Mouse (Mus musculus): Measurements from ENCODE around the gene Asic2.

Asic2 gene

DNA sequence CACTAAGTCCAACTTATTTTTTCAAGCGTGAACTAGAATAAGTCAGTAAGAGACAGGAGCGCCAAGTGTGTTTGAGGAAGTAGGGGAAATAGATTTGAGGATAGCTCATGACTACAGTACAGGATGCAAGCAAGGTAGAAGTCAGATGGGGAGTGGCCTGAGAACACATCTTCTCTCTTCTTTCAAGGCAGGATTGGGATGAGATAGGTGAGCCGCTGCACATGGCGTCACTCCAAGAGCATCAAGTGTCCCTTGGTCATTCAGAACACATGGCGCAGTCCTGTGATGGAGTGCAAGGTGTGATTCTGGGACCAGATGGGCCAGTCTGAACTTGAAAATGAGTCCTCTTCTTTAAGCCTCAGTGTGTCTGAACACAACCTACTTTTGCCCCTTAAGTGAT, 366.5 kb downstream of the Asic2 start:
- no peak for DNase-seq (ENCODE audit: low spot score)

DNA sequence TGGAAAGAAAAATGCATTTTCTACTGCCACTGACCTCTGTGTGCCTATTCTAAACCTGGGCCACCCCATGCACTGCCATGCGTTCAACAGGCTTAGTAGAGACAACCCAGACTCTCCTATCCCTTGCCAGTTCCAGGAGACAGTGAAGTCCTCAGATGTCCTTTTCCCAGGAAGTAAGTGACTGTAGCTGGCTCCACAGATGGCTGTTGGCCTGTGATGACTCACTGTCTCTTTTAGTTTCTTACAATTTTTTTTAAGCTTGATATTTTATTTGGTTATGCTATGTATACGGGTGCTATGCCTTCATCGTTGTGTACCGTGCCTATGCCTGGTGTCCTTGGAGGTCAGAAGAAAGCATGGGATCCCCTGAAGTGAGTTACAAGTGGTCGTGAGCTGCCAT, 370.7 kb downstream of the Asic2 start:
- no peak for DNase-seq (ENCODE audit: low spot score)

DNA sequence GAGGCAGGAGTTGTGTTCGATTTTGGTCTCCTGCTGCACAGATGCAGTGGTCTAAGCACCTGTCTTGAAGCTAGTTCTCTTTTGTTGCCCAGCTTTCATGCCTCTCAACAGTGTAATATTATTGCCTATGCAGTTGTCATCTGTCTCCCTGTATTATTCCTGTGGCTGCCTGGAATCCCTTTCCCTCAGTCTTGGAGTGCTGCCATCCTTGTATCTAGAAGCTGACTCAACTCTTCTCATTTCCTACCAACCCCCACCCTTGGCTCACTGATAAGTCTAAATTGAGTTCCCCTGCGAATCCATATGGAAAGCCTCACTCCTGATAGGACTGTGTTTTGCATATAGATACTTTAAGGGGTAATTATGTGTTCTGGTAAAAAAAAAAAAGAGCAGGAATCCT, 373.0 kb downstream of the Asic2 start:
- DNase-seq (ENCODE audit: low spot score): no peak

DNA sequence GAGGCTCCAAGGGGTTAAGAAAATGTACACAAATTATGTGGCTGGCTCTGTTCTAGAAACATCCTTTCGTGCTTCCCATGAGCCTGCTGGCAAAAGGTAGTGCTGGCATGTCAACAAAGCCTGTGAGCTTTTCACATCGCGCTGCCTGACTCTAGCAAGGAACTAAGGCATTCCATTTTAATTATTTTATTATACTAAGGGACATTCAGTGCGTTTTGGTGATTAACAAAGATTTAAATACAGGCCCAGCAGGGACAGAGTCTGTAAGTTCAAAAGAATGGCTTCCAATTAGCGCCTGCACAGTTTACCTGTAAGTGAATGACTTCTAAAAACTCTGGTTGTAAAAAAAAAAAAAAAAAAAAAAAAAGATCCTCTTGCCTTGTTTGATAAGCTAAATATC, 375.5 kb downstream of the Asic2 start:
- DNase-seq (ENCODE audit: low spot score): no peak

DNA sequence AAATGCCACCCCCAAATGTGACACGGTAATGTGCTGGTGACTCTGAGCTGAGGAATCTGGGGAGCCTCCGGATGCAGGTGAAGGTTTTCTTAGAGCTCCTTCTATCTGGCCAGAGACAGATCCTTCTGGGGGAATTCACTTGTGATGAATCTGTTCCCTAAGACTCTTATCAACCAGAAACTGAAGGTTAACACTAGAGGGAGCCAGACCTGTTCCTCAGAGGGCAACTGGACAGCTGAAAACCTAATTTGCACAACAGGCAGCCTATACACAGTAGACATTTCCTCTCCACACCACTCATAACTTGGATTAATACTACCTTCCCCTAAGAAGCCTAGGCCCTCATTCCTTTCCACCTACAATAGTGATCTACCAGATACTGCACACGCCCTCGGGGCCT, 377.3 kb downstream of the Asic2 start:
- no peak for DNase-seq (ENCODE audit: low spot score)

DNA sequence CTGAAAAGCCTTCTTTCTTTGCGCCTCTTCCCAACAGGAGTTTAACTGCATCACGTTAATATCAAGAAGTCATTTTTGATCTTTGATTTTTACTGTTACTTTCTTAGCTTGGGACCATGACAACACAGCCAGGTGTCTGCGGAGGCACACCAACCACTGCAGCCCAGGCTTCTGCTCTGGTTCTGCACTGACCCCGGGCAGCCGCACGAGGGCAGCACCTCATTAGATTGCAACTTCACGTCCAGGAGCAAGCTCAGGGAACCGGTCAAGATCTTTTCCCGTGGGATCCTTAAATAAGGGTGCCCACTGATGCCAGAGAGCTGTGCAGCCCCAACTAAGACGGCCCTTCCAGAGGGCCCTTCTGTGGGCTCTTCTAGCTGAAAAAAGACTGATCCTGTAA, 379.6 kb downstream of the Asic2 start:
- peak; percentile 37 for DNase-seq (ENCODE audit: low spot score)

DNA sequence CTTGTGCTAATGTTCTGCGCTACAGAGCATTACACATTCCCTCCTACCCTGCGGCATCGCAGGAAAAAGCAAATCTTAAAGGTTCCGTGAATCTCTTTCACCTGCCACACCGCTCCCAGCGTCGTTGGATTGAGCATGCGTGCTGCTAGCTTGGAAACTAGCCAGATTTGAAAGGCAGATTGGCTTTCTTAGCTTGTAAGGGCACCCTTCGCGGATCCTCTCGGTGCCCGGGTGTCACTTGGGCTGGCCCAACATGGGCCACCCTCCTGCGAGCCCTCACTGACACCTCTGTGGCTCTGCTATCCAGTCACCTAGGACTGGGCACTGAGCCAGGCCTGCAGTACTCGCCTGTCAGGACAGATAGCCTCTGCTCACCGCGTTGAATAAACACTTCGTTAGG, 380.3 kb downstream of the Asic2 start:
- DNase-seq (ENCODE audit: low spot score): no peak

DNA sequence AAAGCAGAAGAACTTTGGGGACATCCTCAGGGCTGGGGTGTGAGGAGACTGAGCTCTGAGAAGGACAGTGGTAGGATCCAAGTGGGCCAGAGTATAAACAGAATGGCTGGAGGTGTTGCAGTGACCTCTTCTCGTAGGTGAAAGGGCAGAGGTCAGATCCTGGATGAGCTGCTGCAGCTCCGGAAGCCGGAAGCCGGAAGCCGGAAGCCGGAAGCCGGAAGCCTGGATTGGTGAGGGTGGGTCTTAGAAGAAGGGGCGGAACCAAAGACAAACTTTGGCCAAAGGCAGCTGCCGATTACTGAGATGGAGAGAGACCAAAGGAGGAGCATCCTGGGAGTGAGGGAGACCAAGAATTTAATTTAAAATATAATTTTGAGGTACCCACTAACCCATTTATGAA, 381.1 kb downstream of the Asic2 start:
- no peak for DNase-seq (ENCODE audit: low spot score)

DNA sequence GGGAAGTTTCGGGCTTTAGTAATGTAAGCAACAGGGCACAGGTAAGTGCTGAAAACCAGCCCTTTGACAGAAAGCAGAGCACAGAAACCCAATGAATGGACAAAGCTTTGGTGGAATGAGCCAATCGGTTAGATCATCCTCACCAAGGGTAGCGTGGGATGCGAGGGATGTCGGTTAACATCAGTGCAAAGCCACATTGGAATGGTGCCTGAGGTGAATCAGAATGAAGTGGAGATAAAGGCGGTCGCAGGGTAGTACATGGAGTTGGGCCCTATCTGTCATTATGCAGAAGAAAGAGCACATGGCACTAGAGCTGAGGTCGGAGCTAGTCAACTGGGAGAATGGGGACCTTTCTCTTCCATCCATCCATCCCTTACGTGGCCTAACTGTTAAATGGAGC, 383.8 kb downstream of the Asic2 start:
- DNase-seq (ENCODE audit: low spot score): no peak

DNA sequence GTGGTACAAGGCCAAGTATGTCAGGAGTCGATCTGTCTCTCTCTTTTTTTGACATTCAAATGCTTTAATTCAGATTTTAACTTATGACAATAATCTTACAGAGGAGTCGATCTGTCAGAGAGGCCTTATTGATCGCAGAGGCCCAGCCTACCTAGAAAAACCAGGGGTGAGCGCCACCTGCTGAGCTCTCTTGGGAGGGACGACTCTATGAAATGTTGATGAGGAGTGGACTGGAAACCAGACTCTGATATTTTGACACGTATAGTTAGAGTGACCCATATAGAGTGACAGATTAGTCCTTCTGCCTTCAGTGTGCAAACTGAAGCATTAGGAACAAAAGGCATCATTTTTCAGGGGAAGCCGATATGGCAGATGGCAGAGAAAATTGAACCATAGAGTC, 385.1 kb downstream of the Asic2 start:
- no peak for DNase-seq (ENCODE audit: low spot score)

DNA sequence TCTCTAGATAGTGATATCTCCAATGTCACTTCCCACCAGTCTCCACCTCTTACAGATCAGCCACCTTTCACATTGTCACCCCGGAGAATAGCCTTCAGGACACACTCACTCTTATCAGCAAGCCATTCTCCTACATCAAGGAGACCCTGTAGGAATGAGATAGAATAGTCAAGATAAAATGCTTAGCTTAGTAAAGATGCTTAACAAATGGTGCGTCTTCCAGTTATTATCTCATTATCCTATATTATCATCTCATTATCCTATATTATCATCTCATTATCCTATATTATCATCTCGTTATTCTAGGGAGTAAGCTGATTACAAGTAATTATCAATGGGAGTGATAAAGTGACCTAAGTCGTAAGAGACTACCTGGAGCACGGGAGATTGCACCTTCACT, 386.1 kb downstream of the Asic2 start:
- no peak for DNase-seq (ENCODE audit: low spot score)

DNA sequence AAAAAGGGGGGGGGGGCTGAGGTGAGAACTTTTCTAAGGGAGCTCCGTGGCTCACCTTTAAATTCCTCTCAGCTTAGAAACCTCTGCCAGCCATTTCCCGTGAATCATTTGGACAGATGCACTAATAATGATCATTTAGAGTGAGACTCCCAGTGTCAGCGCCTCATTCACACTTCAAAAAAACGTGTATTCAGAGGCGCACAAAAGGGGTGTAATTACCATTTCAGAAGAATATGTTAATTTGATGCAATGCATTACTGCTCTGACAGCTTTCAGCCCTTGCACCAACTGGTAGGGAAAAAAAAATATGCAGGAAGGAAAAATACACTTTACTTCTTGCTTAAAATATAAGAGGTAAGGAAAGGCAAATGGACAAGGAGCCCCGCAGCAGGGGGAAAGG, 388.5 kb downstream of the Asic2 start:
- no peak for DNase-seq (ENCODE audit: low spot score)

DNA sequence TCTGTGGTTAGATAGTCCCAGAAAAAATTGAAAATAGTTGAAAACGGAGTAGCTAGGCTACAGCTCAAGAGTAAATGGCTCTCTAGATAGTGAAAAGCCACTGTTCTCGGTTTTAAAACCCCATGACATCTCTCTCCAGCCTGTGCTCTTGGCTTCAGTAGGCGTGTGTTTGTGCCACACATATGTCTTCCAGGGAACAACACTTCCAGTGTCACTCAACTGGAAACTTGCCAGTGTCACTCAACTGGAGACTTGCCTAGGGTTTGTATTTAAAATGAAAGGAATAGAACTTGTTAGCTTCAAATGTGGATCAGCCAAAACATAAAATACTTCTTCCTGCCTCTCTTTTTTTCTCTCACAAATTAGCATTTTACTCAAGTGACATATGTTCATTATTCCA, 397.9 kb downstream of the Asic2 start:
- DNase-seq (ENCODE audit: low spot score): no peak

DNA sequence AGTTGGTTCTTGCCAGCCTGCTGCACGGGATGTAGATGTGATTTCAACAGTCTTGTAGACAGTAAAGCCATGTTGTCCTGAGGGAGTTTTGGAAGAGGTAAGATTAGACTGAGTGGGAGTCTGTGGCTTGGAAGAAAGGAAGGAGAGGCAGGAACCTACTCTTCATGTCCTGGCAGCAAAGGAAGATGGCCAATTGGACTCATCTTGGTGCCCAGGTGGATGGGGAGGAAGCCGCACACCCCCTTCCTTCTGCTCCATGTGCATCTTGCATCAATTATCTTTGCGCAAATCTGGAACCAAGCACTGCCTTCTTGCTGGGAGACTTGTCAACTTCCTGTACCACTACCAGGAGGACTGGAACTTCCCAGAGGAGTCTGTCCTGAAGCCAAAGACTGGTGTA, 403.4 kb downstream of the Asic2 start:
- no peak for DNase-seq (ENCODE audit: low spot score)

DNA sequence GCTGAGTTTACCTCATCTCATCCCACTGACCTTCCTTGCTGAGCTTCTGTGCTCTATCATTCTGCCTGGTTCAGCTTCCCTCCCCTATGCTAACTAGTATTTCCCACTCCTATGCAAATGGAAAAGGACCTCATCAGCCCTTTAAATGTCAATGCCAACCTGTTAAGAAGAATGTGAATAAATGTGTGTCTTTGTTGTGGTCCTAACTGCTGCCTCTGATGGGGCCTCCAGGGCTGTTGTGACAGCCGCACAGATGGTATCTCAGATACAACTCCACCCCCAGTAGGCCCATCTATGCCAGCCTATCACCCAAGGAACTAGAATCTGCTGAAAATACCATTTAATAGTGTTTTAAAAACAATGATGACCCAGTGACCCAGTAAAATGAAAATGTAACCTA, 407.9 kb downstream of the Asic2 start:
- no peak for DNase-seq (ENCODE audit: low spot score)

DNA sequence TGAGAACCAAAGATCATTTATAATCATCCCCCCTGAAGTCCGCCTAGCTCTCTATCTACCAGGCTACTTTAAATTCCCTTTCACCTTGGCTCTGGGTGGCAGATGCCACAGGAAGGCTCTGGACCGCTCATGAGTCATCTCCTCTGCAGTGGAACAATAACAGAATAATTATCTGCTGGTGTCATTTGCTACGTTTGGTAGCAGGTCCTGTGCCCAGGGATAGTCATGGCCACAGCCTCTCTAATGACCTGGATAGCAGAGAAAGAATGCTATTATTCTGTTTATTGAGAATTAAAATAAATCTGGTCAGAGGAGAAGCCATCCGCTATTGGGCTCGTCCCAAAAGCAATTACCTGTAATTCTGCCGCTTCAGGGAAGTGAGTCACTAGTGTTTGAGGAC, 425.1 kb downstream of the Asic2 start:
- DNase-seq (ENCODE audit: low spot score): no peak

DNA sequence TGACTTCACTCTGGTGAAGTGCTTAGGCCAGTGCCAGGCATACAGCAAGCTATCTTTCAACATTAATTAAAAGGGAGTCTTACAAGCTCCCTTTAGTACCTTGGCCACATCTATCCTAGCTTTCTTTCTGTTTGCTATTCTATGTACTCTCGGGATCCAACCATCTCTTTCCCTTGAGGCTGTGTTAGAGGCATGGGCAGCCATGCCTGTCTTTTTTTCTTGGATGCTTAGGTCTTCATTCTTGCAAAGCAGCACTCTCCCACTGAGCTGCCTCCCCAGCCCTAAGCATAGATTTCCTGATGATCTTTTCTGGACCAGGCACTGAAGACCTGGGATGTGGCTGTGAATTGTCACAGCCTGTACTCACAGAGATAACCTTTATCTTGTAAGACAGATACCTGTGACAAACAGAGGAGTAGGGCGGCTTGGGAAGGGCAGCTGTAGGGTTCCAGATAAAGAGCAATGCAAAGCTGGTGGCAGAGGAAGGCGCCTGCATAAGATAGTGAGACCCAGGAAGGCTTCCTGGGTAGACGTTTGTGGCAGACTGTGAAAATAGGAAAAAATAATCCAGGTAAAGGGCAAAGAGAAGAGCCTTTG, 433.0 kb downstream of the Asic2 start:
- no peak for DNase-seq (ENCODE audit: low spot score)

DNA sequence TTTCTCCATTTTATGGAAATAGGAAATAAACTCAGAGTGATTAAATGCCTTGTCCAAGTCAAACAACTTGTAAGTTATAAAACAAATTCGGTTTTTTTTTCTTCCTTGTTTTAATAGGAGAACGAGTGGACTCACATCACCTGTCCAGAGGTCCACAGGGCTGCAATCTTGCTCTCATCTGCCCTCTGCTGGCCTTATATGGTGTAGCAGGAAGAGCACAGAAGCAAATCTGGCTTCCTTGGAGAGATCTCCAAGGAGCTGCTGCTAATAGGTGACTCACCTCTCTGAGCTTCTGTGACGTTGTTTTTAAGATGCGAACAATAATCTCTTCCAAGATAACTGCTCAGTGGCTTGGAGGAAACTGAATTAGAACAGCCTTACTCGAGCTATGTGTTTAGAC, 433.6 kb downstream of the Asic2 start:
- peak; percentile 18 for DNase-seq (ENCODE audit: low spot score)

DNA sequence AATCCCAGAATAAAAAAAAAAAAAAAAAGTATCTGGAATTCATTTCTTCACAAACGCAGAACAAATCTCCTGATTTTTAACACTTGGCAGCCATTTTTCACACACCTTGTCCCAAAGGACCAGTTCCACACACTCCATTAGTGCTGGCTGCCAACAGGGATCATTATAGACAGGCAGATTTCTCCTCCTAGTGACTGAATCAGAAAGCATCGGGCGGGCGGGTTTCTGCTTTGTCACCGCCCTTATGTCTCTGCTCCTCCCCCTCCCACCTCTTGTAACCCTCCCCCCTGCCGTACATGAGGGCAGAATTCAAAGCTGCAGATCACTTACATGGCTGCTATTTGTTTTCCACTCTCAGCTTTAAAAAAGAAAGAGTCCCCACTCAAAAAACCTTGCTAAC, 436.4 kb downstream of the Asic2 start:
- no peak for DNase-seq (ENCODE audit: low spot score)

DNA sequence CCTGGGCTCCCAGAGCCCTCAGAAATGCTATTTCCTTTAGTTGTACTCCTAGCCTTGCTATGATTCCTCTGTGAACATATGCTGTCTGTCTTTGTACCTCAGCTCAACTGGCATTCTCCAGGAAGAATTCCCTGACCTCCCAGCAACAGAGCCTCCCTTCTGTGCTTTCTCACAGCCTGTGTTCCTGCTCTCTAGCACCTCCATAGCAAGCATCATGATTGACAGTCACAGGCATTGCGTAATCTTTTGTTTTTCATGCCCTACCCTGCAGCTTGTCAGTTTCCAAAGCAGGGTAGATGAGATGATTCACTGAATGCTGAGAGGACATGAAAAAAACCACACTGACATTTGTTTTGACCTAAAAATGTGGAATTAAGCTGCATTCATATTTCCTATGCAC, 445.3 kb downstream of the Asic2 start:
- no peak for DNase-seq (ENCODE audit: low spot score)

DNA sequence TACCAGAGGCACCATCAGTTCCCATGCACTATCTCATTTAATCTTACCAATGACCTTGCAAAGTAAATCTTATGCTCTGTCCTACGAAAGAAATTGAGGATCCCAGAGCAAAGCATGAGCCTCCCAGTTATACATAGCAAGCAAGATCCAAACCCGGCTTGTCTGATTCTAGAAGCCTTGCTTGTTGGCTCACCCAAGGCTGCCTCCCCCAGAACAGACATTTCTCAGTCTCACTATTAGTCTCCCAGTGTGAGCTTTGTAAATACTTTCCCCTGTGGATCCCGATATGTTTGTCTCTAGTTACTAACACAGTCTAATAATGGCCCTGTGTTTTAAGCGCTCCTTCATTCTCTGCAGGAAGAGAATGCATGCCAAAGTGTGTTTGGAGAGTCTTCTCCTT, 446.4 kb downstream of the Asic2 start:
- DNase-seq (ENCODE audit: low spot score): no peak

DNA sequence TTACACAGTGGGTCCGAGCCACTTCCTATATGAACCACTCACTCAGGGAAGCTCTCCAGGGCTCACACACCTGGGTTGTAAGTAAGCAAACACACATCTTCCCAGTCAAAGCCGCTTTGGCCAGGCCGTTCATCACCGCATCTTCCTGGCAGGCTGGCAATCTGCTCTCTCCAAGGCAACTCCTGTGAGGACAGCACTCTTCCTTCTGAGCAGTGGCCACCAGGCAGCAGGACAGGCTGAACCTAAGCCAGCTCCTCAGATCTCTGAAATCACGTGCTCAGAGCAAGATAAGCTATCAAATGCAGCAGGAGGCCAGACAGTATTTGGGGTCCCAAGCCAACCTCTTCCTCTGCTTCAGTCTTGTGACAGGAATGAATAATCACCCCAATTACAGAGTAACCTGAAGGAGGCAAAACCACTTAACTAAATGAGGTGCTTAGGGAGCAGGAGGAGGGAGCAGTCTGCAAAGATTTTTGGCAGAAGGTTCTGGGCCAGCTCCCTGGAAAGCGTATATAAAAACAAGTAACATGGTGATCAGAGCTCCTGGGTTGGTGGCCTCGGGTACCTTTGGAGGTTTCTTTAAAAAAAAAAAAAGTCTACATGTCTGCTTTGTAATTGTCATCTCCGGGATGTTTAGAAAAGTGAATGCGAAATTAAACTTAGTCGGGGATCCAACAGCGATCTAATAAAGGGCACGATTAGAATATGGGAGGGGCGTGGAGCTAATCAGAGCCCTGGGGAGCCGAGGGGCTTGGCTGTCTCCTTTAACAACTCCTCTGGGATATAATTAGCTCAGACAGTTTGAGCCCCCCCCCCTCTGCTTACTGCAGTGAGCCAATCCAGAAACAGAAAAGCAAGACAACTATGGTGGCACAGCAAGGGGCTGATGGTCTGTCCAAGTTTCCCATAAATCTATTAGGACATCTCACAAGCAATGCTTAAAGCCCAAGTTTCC, 450.0 kb downstream of the Asic2 start:
- no peak for DNase-seq (ENCODE audit: low spot score)

DNA sequence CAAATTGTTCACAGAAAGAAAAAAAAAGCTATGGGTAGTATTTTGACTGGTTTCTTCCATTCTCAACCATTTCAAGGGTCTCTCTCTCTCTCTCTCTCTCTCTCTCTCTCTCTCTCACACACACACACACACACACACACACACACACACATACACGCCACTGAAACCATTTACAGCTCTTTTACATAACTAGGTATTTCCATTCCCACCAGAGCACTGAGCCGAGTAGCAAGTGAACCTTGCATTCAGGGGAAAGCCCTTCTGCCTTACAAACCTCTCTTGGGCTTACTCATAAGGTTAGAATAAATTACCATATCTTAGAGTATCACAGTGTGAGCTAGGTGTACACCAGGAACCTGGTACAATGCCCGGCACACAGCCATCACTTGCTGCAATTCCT, 452.5 kb downstream of the Asic2 start:
- DNase-seq (ENCODE audit: low spot score): no peak

DNA sequence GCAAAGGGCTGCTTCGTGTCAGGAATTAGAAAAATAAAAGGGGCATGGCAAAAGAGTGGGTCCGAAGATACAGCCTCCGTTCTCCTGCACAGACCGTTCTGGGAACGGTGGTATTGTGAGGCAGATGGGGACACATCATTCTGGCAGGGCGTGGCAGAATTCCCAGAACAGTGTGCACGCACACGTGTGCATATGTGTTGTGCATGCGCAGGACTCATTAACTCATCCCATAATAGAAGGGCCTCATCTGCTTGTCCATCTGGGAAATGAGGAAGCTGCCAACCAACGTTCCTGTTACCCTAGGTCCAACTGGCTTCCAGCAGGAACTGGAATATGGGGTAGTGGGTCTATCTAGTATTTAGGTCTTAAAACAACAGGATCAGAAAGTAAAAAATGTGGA, 455.8 kb downstream of the Asic2 start:
- DNase-seq (ENCODE audit: low spot score): no peak

Data from lung, postnatal 25 days (tissue).